Mouse (Mus musculus): Measurements from ENCODE around the gene Camk2d. TPM values are rescaled to one million over a fixed set of nuclear protein-coding genes. Genes with fewer than 3 reads are reported as not detected.

Camk2d gene
- polyA plus RNA-seq, 1 experiment from 2014 or later: 20.6 TPM

DNA sequence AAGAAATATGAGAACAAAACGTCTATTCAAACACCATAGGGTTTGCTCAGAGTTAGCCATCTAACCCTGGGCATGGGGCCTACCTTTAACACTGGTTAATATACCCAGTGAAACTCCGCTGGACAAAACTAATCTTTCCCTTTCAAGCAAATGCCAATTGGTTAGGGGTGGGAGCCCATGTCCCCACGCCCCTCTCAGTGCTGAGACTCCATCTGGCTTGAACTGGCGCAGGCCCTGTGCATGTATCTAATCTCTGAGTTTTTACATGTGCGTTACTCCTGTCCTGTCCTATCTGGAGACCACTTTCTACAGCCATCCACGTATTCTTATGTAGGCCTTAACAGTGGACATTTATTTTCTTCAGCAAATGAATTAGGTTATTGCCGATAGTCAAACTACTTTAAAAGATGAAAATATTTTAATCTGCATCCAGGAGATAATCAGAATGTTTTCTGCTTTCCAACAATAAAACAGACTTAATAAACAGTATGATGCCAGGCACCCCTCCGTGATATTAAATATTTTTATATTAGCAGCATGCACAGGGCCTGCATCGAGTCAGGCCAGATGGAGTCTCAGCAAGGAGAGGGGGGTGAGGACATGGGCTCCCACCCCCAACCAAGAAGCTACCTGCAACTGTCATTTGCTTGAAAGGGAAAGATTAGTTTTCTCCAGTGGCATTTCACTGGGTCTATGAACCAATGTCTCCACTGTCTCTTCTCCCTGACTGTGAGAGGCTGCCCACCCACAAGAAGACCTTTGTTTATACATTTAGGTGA is 8.7 kb downstream of the Camk2d start:
- ATAC-seq (ENCODE audit: low FRiP score) (no peak), DNase-seq (ENCODE audit: low spot score) (no peak)
- no peak overlapping the region for H3K9ac ChIP-seq (ENCODE audit: low read depth, low read length)
- no peak overlapping the region for H3K27ac ChIP-seq (ENCODE audit: low read depth, low read length)
- no peaks in the 10 kb centered on the region for H3K27me3 ChIP-seq (ENCODE audit: control insufficient read depth, insufficient read depth, low read length)
- no peak overlapping the region for H3K4me2 ChIP-seq (replicated peaks; ENCODE audit: low read depth, low read length)
- no peaks in the 10 kb centered on the region for H3K36me3 ChIP-seq (ENCODE audit: control insufficient read depth, insufficient read depth, low read length)
- WGBS: 87% methylated on average over 9 of the region's 9 CpGs
- no peak overlapping the region for H3K4me3 ChIP-seq (ENCODE audit: low read depth, low read length)
- H3K9me3 ChIP-seq (ENCODE audit: control insufficient read depth, low read length): no peaks in the 10 kb centered on the region
- H3K4me1 ChIP-seq (replicated peaks; ENCODE audit: control insufficient read depth, insufficient read depth, low read length): no peaks in the 10 kb centered on the region

DNA sequence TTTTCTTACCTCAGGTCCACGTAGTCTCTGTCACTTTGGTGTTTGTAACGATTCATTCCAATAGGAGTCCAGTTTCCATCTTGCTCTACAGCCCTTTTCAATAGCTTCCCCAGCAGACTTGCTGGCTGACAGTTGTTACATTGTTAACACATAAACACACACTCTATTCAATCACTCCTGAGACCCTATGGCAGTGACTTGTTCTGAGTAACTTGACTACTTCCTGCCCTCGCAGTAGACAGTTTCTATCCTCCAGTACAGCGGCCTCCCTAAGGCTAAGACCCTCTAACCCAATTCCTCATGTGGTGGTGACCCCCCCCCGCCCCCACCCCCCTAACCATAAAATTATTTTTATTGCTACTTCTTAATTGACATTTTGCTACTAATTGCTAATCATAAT is 13.2 kb downstream of the Camk2d start:
- 71% methylated on average over 5 of the region's 5 CpGs for WGBS
- H3K27me3 ChIP-seq (ENCODE audit: control insufficient read depth, insufficient read depth, low read length): no peaks in the 10 kb centered on the region
- H3K36me3 ChIP-seq (ENCODE audit: control insufficient read depth, insufficient read depth, low read length): no peaks in the 10 kb centered on the region
- no peak overlapping the region for H3K4me2 ChIP-seq (replicated peaks; ENCODE audit: low read depth, low read length)
- DNase-seq (ENCODE audit: low spot score) (no peak), ATAC-seq (ENCODE audit: low FRiP score) (no peak; the same call in 1 of the 2 replicates)
- H3K27ac ChIP-seq (ENCODE audit: low read depth, low read length): no peak overlapping the region
- no peak overlapping the region for H3K9ac ChIP-seq (ENCODE audit: low read depth, low read length)
- H3K9me3 ChIP-seq (ENCODE audit: control insufficient read depth, low read length): no peaks in the 10 kb centered on the region
- no peak overlapping the region for H3K4me3 ChIP-seq (ENCODE audit: low read depth, low read length)
- no peaks in the 10 kb centered on the region for H3K4me1 ChIP-seq (replicated peaks; ENCODE audit: control insufficient read depth, insufficient read depth, low read length)

DNA sequence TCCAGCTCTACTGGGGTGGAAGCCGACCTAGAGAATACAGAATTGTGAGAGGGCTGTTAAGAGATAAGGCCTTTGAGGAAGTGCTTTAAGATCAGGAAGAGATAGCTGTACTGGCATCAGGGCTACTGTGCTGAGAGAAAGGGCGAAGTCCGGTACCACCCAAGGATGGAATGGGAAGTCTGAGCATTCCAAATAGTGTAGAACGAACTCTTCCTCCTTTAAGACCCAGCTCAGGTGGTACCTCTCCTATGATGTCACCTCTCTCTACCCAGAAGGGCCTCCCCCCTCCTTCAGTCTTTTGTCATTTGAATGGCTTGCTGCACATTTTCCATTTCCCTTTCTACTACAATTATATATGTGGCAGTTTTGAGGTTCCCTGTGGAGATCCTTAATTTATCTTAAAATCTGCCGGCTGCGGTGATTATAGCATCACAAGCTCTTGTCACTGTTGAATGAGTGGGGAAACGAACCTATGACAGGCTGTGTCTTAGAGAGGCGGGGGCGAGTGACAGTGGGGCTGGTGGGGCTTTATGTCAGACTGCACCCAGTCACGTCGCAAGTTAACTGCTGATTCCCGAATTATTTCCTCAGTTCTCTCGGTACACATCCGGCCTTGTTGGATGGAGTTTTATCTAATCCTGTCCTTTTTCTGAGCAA is 13.8 kb downstream of the Camk2d start:
- DNase-seq (ENCODE audit: low spot score): no peak
- peak; percentile 45; the same call in 1 of the 2 replicates for ATAC-seq (ENCODE audit: low FRiP score)
- H3K27me3 ChIP-seq (ENCODE audit: control insufficient read depth, insufficient read depth, low read length): no peaks in the 10 kb centered on the region
- no peak overlapping the region for H3K4me2 ChIP-seq (replicated peaks; ENCODE audit: low read depth, low read length)
- H3K4me1 ChIP-seq (replicated peaks; ENCODE audit: control insufficient read depth, insufficient read depth, low read length): no peaks in the 10 kb centered on the region
- H3K27ac ChIP-seq (ENCODE audit: low read depth, low read length): no peak overlapping the region
- no peaks in the 10 kb centered on the region for H3K9me3 ChIP-seq (ENCODE audit: control insufficient read depth, low read length)
- 67% methylated on average over 14 of the region's 14 CpGs for WGBS
- H3K4me3 ChIP-seq (ENCODE audit: low read depth, low read length): no peak overlapping the region
- H3K36me3 ChIP-seq (ENCODE audit: control insufficient read depth, insufficient read depth, low read length): no peaks in the 10 kb centered on the region
- H3K9ac ChIP-seq (ENCODE audit: low read depth, low read length): no peak overlapping the region

DNA sequence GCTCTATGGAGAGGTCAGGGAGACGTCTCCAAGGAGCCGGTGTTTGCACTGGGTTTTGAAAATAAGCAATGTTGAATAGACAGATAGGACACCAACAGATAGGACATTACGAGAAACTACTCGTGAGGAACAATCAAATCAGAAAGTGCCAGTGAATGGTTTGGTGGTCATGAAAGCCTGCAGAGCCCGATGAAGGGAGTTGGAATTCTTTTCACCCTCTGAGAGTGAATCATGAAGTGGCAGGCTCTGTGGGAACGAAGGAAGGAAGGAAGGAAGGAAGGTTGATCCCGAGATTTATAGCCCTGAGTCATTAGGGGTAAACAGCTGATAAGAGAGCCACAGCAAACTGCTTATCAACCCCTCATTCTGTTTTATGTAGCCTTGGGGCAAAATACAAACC is 15.5 kb downstream of the Camk2d start:
- no peak overlapping the region for H3K9ac ChIP-seq (ENCODE audit: low read depth, low read length)
- no peak for ATAC-seq (ENCODE audit: low FRiP score)
- DNase-seq (ENCODE audit: low spot score): no peak
- no peaks in the 10 kb centered on the region for H3K4me1 ChIP-seq (replicated peaks; ENCODE audit: control insufficient read depth, insufficient read depth, low read length)
- no peaks in the 10 kb centered on the region for H3K9me3 ChIP-seq (ENCODE audit: control insufficient read depth, low read length)
- no peak overlapping the region for H3K4me2 ChIP-seq (replicated peaks; ENCODE audit: low read depth, low read length)
- no peak overlapping the region for H3K27ac ChIP-seq (ENCODE audit: low read depth, low read length)
- no peaks in the 10 kb centered on the region for H3K36me3 ChIP-seq (ENCODE audit: control insufficient read depth, insufficient read depth, low read length)
- 33% methylated on average over 7 of the region's 7 CpGs for WGBS
- H3K4me3 ChIP-seq (ENCODE audit: low read depth, low read length): no peak overlapping the region
- no peaks in the 10 kb centered on the region for H3K27me3 ChIP-seq (ENCODE audit: control insufficient read depth, insufficient read depth, low read length)

DNA sequence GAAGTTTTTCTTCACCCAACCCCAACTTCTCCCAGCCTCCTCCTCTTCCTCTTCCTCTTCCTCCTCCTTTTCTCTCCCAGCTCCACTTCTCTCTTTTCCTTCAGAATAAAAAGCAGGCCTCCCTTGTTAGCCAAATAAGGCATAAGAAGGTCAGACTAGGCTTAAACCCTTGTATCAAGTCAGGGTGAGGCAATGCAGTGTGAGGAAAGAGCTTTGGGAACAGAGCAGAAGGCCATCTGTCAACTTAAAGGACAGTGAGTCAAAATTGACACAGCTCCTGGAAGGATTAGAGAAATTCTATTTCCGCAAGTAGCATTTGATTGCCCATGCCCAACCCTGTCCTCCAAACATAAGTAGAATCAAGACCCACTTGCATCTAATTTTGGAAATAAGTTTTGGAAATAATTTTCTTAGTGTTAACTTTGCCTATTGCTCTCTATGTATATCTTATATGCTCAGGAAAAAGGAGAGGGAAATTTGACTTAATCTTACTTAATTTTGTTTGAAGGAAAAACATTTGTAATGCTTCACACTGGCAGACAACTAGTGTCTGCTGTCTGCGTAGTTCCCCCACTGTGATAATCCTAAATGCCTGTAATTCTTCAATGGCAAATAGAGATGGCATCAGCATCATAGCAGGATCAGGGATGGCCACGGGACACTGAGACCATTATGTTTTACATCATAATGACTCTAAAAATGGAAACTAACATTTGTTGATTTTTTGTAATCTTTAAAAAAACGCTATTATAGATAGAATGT is 16.8 kb downstream of the Camk2d start:
- ATAC-seq (ENCODE audit: low FRiP score): no peak
- no peak for DNase-seq (ENCODE audit: low spot score)
- H3K4me3 ChIP-seq (ENCODE audit: low read depth, low read length): no peak overlapping the region
- no peaks in the 10 kb centered on the region for H3K4me1 ChIP-seq (replicated peaks; ENCODE audit: control insufficient read depth, insufficient read depth, low read length)
- no peaks in the 10 kb centered on the region for H3K36me3 ChIP-seq (ENCODE audit: control insufficient read depth, insufficient read depth, low read length)
- H3K4me2 ChIP-seq (replicated peaks; ENCODE audit: low read depth, low read length): no peak overlapping the region
- H3K27ac ChIP-seq (ENCODE audit: low read depth, low read length): no peak overlapping the region
- H3K9ac ChIP-seq (ENCODE audit: low read depth, low read length): no peak overlapping the region
- no peaks in the 10 kb centered on the region for H3K9me3 ChIP-seq (ENCODE audit: control insufficient read depth, low read length)
- H3K27me3 ChIP-seq (ENCODE audit: control insufficient read depth, insufficient read depth, low read length): no peaks in the 10 kb centered on the region
- 67% methylated on average over 4 of the region's 4 CpGs for WGBS

DNA sequence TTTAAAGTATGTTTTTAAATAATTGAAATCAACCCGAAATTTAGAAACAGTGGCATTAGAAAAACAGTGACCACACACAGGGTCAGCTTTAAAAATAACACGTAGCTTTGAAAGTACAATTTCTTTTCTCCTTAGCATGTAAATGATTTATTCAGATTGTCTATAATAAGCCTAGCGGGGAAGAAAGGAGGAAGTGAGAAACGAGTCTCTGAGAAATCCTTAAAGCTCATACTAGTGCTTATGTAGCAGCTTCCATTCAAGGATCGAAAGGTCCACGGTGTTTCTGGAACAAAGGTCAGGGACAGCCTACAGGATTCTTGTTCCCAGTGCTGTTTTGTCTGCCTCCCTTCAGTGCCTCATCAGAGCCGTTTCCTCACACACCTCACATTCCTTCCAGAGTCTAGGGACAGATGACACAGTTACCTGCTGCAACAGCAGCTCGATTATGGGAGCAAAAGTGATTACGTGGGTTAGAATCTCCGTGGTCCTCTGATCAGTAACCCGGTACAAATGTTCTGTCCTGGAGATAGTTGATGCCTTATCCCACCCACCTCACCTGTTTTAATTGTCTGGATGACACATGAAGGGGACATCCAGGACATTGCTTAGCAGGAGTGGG is 17.5 kb downstream of the Camk2d start:
- no peaks in the 10 kb centered on the region for H3K27me3 ChIP-seq (ENCODE audit: control insufficient read depth, insufficient read depth, low read length)
- 73% methylated on average over 11 of the region's 11 CpGs for WGBS
- no peak overlapping the region for H3K27ac ChIP-seq (ENCODE audit: low read depth, low read length)
- no peak for ATAC-seq (ENCODE audit: low FRiP score)
- DNase-seq (ENCODE audit: low spot score): no peak
- H3K4me3 ChIP-seq (ENCODE audit: low read depth, low read length): no peak overlapping the region
- H3K36me3 ChIP-seq (ENCODE audit: control insufficient read depth, insufficient read depth, low read length): no peaks in the 10 kb centered on the region
- no peak overlapping the region for H3K9ac ChIP-seq (ENCODE audit: low read depth, low read length)
- H3K9me3 ChIP-seq (ENCODE audit: control insufficient read depth, low read length): no peaks in the 10 kb centered on the region
- no peak overlapping the region for H3K4me2 ChIP-seq (replicated peaks; ENCODE audit: low read depth, low read length)
- no peaks in the 10 kb centered on the region for H3K4me1 ChIP-seq (replicated peaks; ENCODE audit: control insufficient read depth, insufficient read depth, low read length)

DNA sequence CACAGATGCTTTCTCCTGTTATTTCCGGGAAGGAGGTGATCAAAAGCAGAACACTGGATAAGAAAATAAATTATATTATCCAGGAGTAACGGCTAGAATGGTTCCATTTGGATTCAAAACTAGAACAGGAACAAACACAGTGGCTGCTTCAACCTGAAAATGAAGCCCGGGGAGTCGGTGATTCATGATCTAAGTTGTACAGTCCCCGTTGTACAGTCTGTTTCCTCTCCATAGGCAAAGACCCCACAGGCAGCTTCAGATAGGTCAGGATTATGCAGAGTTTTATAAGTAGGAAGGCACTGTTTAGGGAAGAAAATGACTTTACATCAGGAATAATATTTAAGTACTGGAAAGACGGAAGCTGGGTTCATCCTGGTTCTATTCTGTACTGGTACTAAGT is 19.2 kb downstream of the Camk2d start:
- no peak for ATAC-seq (ENCODE audit: low FRiP score)

DNA sequence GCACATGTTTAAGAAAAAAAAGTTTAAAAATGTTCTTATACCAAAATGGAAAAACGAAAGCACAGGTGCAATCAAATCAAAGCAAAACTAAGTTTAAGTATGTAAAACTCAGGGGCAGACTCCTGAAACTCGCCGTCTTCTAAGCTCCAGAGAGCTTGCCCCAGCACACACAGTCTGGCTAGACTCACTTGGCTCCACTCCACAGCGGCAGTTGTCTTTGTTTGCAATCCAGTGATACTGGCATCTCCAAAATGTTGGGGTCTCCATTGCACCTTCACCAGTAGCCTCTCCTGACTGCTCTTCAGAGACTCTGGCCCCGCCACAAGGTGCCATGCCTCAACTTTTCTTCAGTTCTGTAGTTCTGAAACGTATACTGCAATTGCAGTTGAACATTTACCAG is 24.1 kb downstream of the Camk2d start:
- Histone ChIP-seq H3K4me1 (replicated peaks; ENCODE audit: control insufficient read depth, insufficient read depth, low read length) (no peaks in the 10 kb centered on the region), H3K9ac (ENCODE audit: low read depth, low read length) (no peak overlapping the region), H3K27ac (ENCODE audit: low read depth, low read length) (no peak overlapping the region), H3K36me3 (ENCODE audit: control insufficient read depth, insufficient read depth, low read length) (no peaks in the 10 kb centered on the region), H3K4me3 (ENCODE audit: low read depth, low read length) (no peak overlapping the region), H3K27me3 (ENCODE audit: control insufficient read depth, insufficient read depth, low read length) (no peaks in the 10 kb centered on the region), H3K4me2 (replicated peaks; ENCODE audit: low read depth, low read length) (no peak overlapping the region), H3K9me3 (ENCODE audit: control insufficient read depth, low read length) (no peaks in the 10 kb centered on the region)
- ATAC-seq (ENCODE audit: low FRiP score) (no peak), DNase-seq (ENCODE audit: low spot score) (no peak)
- WGBS: 90% methylated on average over 6 of the region's 6 CpGs

More for the DNA sequence above, 19.2 kb downstream of the Camk2d start:
- Histone ChIP-seq H3K4me3 (ENCODE audit: low read depth, low read length) (no peak overlapping the region), H3K4me2 (replicated peaks; ENCODE audit: low read depth, low read length) (no peak overlapping the region), H3K4me1 (replicated peaks; ENCODE audit: control insufficient read depth, insufficient read depth, low read length) (no peaks in the 10 kb centered on the region), H3K27ac (ENCODE audit: low read depth, low read length) (no peak overlapping the region), H3K9me3 (ENCODE audit: control insufficient read depth, low read length) (no peaks in the 10 kb centered on the region), H3K36me3 (ENCODE audit: control insufficient read depth, insufficient read depth, low read length) (no peaks in the 10 kb centered on the region), H3K27me3 (ENCODE audit: control insufficient read depth, insufficient read depth, low read length) (no peaks in the 10 kb centered on the region), H3K9ac (ENCODE audit: low read depth, low read length) (no peak overlapping the region)
- no peak for DNase-seq (ENCODE audit: low spot score)
- 85% methylated on average over 6 of the region's 6 CpGs for WGBS

All from hindbrain, embryonic 11.5 days (tissue).